Mouse (Mus musculus): ENCODE results near the gene Lamtor3. TPM values are rescaled to one million over a fixed set of nuclear protein-coding genes. Genes with fewer than 3 reads are reported as not detected.
A peak's percentile ranks its signal among the peaks of the same experiment; 100 is the strongest.
"Not testable (repeated sequence)": the region's sequence is repeated elsewhere in the genome, so short reads cannot be mapped to it uniquely, and the experiment has no call there.

The Lamtor3 gene
- polyA plus RNA-seq, 1 experiment from 2014 or later: 114 TPM

GRCm38 (mm10) chr3:137947525-137947924 is 29.2 kb downstream of the Lamtor3 start:
- DNase-seq (ENCODE audit: low spot score) (no peak), ATAC-seq (replicated peaks; ENCODE audit: insufficient number of reproducible peaks, low FRiP score, low TSS enrichment, low read depth) (no peak)
- Histone ChIP-seq H3K27ac (replicated peaks; ENCODE audit: low read depth, low read length) (no peak overlapping the region), H3K36me3 (replicated peaks; ENCODE audit: control insufficient read depth, insufficient read depth, low read depth, low read length) (no peaks in the 10 kb centered on the region), H3K4me3 (ENCODE audit: low read depth, low read length) (no peak overlapping the region), H3K9ac (replicated peaks; ENCODE audit: low read length) (no peak overlapping the region), H3K27me3 (ENCODE audit: control insufficient read depth, insufficient read depth, low read length) (no peaks in the 10 kb centered on the region), H3K4me2 (ENCODE audit: low read depth, low read length) (no peak overlapping the region), H3K9me3 (replicated peaks; ENCODE audit: control insufficient read depth, low read length) (no peaks in the 10 kb centered on the region), H3K4me1 (ENCODE audit: control insufficient read depth, insufficient read depth, low read length) (no peaks in the 10 kb centered on the region)
- 85% methylated on average over 4 of the region's 4 CpGs for WGBS

- Histone ChIP-seq H3K9me3 (replicated peaks; ENCODE audit: control insufficient read depth, low read length) (no peaks in the 10 kb centered on the region), H3K9ac (replicated peaks; ENCODE audit: low read length) (no peak overlapping the region), H3K4me1 (ENCODE audit: control insufficient read depth, insufficient read depth, low read length) (no peaks in the 10 kb centered on the region), H3K4me2 (ENCODE audit: low read depth, low read length) (no peak overlapping the region), H3K4me3 (ENCODE audit: low read depth, low read length) (no peak overlapping the region), H3K27me3 (ENCODE audit: control insufficient read depth, insufficient read depth, low read length) (no peaks in the 10 kb centered on the region), H3K36me3 (replicated peaks; ENCODE audit: control insufficient read depth, insufficient read depth, low read depth, low read length) (no peaks in the 10 kb centered on the region), H3K27ac (replicated peaks; ENCODE audit: low read depth, low read length) (no peak overlapping the region)
- ATAC-seq (replicated peaks; ENCODE audit: insufficient number of reproducible peaks, low FRiP score, low TSS enrichment, low read depth) (no peak), DNase-seq (ENCODE audit: low spot score) (no peak)
- WGBS: 77% methylated on average over 10 of the region's 10 CpGs
Measured at GRCm38 (mm10) chr3:137950191-137950885, 32.0 kb downstream of the Lamtor3 start.

- H3K4me2 ChIP-seq (ENCODE audit: low read depth, low read length); H3K27ac ChIP-seq (replicated peaks; ENCODE audit: low read depth, low read length); H3K36me3 ChIP-seq (replicated peaks; ENCODE audit: control insufficient read depth, insufficient read depth, low read depth, low read length); DNase-seq (ENCODE audit: low spot score); H3K9ac ChIP-seq (replicated peaks; ENCODE audit: low read length); H3K4me1 ChIP-seq (ENCODE audit: control insufficient read depth, insufficient read depth, low read length); H3K9me3 ChIP-seq (replicated peaks; ENCODE audit: control insufficient read depth, low read length); H3K27me3 ChIP-seq (ENCODE audit: control insufficient read depth, insufficient read depth, low read length); ATAC-seq (replicated peaks; ENCODE audit: insufficient number of reproducible peaks, low FRiP score, low TSS enrichment, low read depth); H3K4me3 ChIP-seq (ENCODE audit: low read depth, low read length): not testable (repeated sequence)
- whole genome bisulfite sequencing: 84% methylated on average over 3 of the region's 3 CpGs
Measured at GRCm38 (mm10) chr3:137951302-137951701, 33.0 kb downstream of the Lamtor3 start.

- Histone ChIP-seq H3K27ac (replicated peaks; ENCODE audit: low read depth, low read length) (no peak overlapping the region), H3K9ac (replicated peaks; ENCODE audit: low read length) (no peak overlapping the region), H3K4me2 (ENCODE audit: low read depth, low read length) (no peak overlapping the region), H3K4me1 (ENCODE audit: control insufficient read depth, insufficient read depth, low read length) (no peaks in the 10 kb centered on the region), H3K9me3 (replicated peaks; ENCODE audit: control insufficient read depth, low read length) (no peaks in the 10 kb centered on the region), H3K27me3 (ENCODE audit: control insufficient read depth, insufficient read depth, low read length) (no peaks in the 10 kb centered on the region), H3K4me3 (ENCODE audit: low read depth, low read length) (no peak overlapping the region), H3K36me3 (replicated peaks; ENCODE audit: control insufficient read depth, insufficient read depth, low read depth, low read length) (no peaks in the 10 kb centered on the region)
- WGBS: 50% methylated on average over 7 of the region's 7 CpGs
- DNase-seq (ENCODE audit: low spot score) (no peak), ATAC-seq (replicated peaks; ENCODE audit: insufficient number of reproducible peaks, low FRiP score, low TSS enrichment, low read depth) (no peak)
Measured at GRCm38 (mm10) chr3:137951819-137952218, 33.5 kb downstream of the Lamtor3 start.

- Histone ChIP-seq H3K4me1 (ENCODE audit: control insufficient read depth, insufficient read depth, low read length) (no peaks in the 10 kb centered on the region), H3K9me3 (replicated peaks; ENCODE audit: control insufficient read depth, low read length) (no peaks in the 10 kb centered on the region), H3K27ac (replicated peaks; ENCODE audit: low read depth, low read length) (no peak overlapping the region), H3K36me3 (replicated peaks; ENCODE audit: control insufficient read depth, insufficient read depth, low read depth, low read length) (no peaks in the 10 kb centered on the region), H3K27me3 (ENCODE audit: control insufficient read depth, insufficient read depth, low read length) (no peaks in the 10 kb centered on the region), H3K9ac (replicated peaks; ENCODE audit: low read length) (no peak overlapping the region), H3K4me3 (ENCODE audit: low read depth, low read length) (no peak overlapping the region), H3K4me2 (ENCODE audit: low read depth, low read length) (no peak overlapping the region)
- DNase-seq (ENCODE audit: low spot score) (peak; percentile 22), ATAC-seq (replicated peaks; ENCODE audit: insufficient number of reproducible peaks, low FRiP score, low TSS enrichment, low read depth) (no peak)
- 83% methylated on average over 4 of the region's 4 CpGs for WGBS
Measured at GRCm38 (mm10) chr3:137952225-137952913, 34.1 kb downstream of the Lamtor3 start.

- no peaks in the 10 kb centered on the region for H3K27me3 ChIP-seq (ENCODE audit: control insufficient read depth, insufficient read depth, low read length)
- H3K9me3 ChIP-seq (replicated peaks; ENCODE audit: control insufficient read depth, low read length): no peaks in the 10 kb centered on the region
- ATAC-seq (replicated peaks; ENCODE audit: insufficient number of reproducible peaks, low FRiP score, low TSS enrichment, low read depth) (0 out of 2 replicates have a peak, but pooled peaks have one; percentile 54), DNase-seq (ENCODE audit: low spot score) (peak; percentile 55)
- no peaks in the 10 kb centered on the region for H3K36me3 ChIP-seq (replicated peaks; ENCODE audit: control insufficient read depth, insufficient read depth, low read depth, low read length)
- no peak overlapping the region for H3K4me2 ChIP-seq (ENCODE audit: low read depth, low read length)
- H3K9ac ChIP-seq (replicated peaks; ENCODE audit: low read length): no peak overlapping the region
- 75% methylated on average over 14 of the region's 14 CpGs for WGBS
- H3K4me1 ChIP-seq (ENCODE audit: control insufficient read depth, insufficient read depth, low read length): no peaks in the 10 kb centered on the region
- no peak overlapping the region for H3K4me3 ChIP-seq (ENCODE audit: low read depth, low read length)
- H3K27ac ChIP-seq (replicated peaks; ENCODE audit: low read depth, low read length): no peak overlapping the region
Measured at GRCm38 (mm10) chr3:137952914-137953880, 34.9 kb downstream of the Lamtor3 start.

DNA sequence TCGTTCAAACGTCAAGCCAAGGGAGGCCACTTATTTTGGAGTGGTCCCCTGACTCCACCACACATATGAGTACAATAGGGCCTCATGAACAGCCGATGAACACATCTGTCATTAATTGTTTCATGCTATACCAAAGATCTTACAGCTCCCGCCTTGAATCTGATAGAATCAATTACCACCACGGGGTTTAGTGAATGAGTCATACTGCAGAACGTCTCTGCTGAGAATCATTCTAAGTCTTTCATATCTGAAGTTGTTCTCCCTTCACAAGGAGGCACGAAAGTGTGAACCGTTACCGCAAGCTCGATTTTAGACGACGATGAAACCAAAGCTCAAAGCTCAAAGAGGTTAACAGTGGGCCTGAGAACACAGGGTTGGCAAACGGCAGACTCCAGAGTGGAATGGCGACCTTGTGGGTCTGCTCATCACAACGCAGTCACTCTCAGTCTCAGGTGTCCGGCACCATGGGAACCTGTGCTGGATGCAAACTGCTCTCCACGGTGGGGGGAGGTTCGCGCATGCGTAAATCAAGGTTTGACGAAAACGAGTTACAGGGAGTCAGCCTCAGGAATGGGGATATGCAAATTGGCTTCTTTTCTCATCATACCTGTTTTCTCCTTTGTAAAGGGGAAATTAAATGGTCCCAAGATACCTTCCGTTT is 36.1 kb downstream of the Lamtor3 start:
- Histone ChIP-seq H3K9ac (replicated peaks; ENCODE audit: low read length) (no peak overlapping the region), H3K27ac (replicated peaks; ENCODE audit: low read depth, low read length) (no peak overlapping the region), H3K4me1 (ENCODE audit: control insufficient read depth, insufficient read depth, low read length) (no peaks in the 10 kb centered on the region), H3K4me2 (ENCODE audit: low read depth, low read length) (no peak overlapping the region), H3K36me3 (replicated peaks; ENCODE audit: control insufficient read depth, insufficient read depth, low read depth, low read length) (no peaks in the 10 kb centered on the region), H3K9me3 (replicated peaks; ENCODE audit: control insufficient read depth, low read length) (no peaks in the 10 kb centered on the region), H3K4me3 (ENCODE audit: low read depth, low read length) (no peak overlapping the region), H3K27me3 (ENCODE audit: control insufficient read depth, insufficient read depth, low read length) (no peaks in the 10 kb centered on the region)
- WGBS: 62% methylated on average over 23 of the region's 23 CpGs
- DNase-seq (ENCODE audit: low spot score): peak; percentile 25
- 0 out of 2 replicates have a peak, but pooled peaks have one; percentile 25 for ATAC-seq (replicated peaks; ENCODE audit: insufficient number of reproducible peaks, low FRiP score, low TSS enrichment, low read depth)
